ENCODE assay signal across 14 mouse cellular contexts in genomic region chr12:113138291-113138690, GRCm38 (mm10). TPM values are rescaled to one million over a fixed set of nuclear protein-coding genes. Genes with fewer than 3 reads are reported as not detected.
DNase-seq lines count a peak whose midpoint lies in the region; ATAC-seq lines count a peak whose summit lies in the region.
"Had no signal": no experiment of that assay in that cellular context is flagged by ENCODE, and none has a peak within 500 bp of the region (broad histone marks: within the 10 kb centered on the region; RNA-seq: fewer than 3 reads in every experiment).

No protein-coding gene starts in this region.

- no peaks in the 10 kb centered on the region for H3K9me3 ChIP-seq in heart, embryonic 10.5 days
- H3K9me3 ChIP-seq in lung, embryonic 15.5 days, result no peaks in the 10 kb centered on the region
- H3K9me3 ChIP-seq in heart, embryonic 14.5 days (ENCODE audit: control insufficient read depth, low read length), result no peaks in the 10 kb centered on the region
- H3K9me3 ChIP-seq in midbrain, embryonic 14.5 days (ENCODE audit: control insufficient read depth, low read length), result no peaks in the 10 kb centered on the region
- H3K9me3 ChIP-seq: embryonic facial prominence, embryonic 12.5 days; kidney, embryonic 15.5 days had no signal

- no peak overlapping the region for H3K9ac ChIP-seq in lung, embryonic 15.5 days
- peak overlapping the region; percentile 99 for H3K9ac ChIP-seq in heart, embryonic 14.5 days (ENCODE audit: low read length)
- no peak overlapping the region for H3K9ac ChIP-seq in midbrain, embryonic 14.5 days (replicated peaks; ENCODE audit: low read length)
- H3K9ac ChIP-seq: embryonic facial prominence, embryonic 12.5 days; kidney, embryonic 15.5 days had no signal

- H3K4me1 ChIP-seq in heart, embryonic 10.5 days, result peaks cover 90% of the 10 kb centered on the region
- peaks cover 60% of the 10 kb centered on the region for H3K4me1 ChIP-seq in lung, embryonic 15.5 days
- H3K4me1 ChIP-seq in heart, embryonic 14.5 days (ENCODE audit: control insufficient read depth in 2 of 2, insufficient read depth in 2 of 2, low read length in 2 of 2), result peaks cover 66 to 71% of the 10 kb centered on the region in 2 experiments
- peaks cover 37% of the 10 kb centered on the region for H3K4me1 ChIP-seq in midbrain, embryonic 14.5 days (ENCODE audit: control insufficient read depth, insufficient read depth, low read length)

- no peaks in the 10 kb centered on the region for H3K27me3 ChIP-seq in heart, embryonic 10.5 days (ENCODE audit: insufficient read depth, poor library complexity, severe bottlenecking)
- H3K27me3 ChIP-seq in lung, embryonic 15.5 days, result no peaks in the 10 kb centered on the region
- no peaks in the 10 kb centered on the region for H3K27me3 ChIP-seq in heart, embryonic 14.5 days (ENCODE audit: control insufficient read depth, insufficient read depth, low read length)
- H3K27me3 ChIP-seq in midbrain, embryonic 14.5 days (ENCODE audit: control insufficient read depth, insufficient read depth, low read length), result no peaks in the 10 kb centered on the region
- H3K27me3 ChIP-seq: kidney, embryonic 15.5 days had no signal

- peak overlapping the region; percentile 91 for H3K27ac ChIP-seq in heart, embryonic 10.5 days
- H3K27ac ChIP-seq in lung, embryonic 15.5 days, result peak overlapping the region; percentile 94
- peak overlapping the region; percentile 86 to 99 for H3K27ac ChIP-seq in heart, embryonic 14.5 days (replicated peaks in 1 of 2; ENCODE audit: control insufficient read depth in 1 of 2, insufficient read depth in 1 of 2, low read depth in 2 of 2, low read length in 2 of 2)
- H3K27ac ChIP-seq in midbrain, embryonic 14.5 days (replicated peaks; ENCODE audit: low read depth, low read length), result 0 out of 2 replicates have a peak overlapping the region, but pooled peaks have one; percentile 84
- H3K27ac ChIP-seq: embryonic facial prominence, embryonic 12.5 days; kidney, embryonic 15.5 days had no signal

- 46% methylated on average over 6 of the region's 6 CpGs for whole genome bisulfite sequencing in heart, embryonic 10.5 days
- WGBS in lung, embryonic 15.5 days, result 72% methylated on average over 6 of the region's 6 CpGs
- WGBS in heart, embryonic 14.5 days, result 33% methylated on average over 6 of the region's 6 CpGs
- WGBS in midbrain, embryonic 14.5 days, result 76% methylated on average over 6 of the region's 6 CpGs

- no peak for DNase-seq in heart, embryonic 10.5 days (ENCODE audit: low spot score)
- no peak for DNase-seq in heart, postnatal 4 days
- no peak for DNase-seq in lung, adult 18-20 months
- no peak for DNase-seq in midbrain, embryonic 14.5 days
- no peak for DNase-seq in spleen, adult 12 weeks (ENCODE audit: low spot score)
- DNase-seq: adrenal gland, postnatal 36 days; gastrocnemius, postnatal 25 days; liver; lung, postnatal 14 days had no signal

- no peak for ATAC-seq in lung, embryonic 15.5 days (ENCODE audit: borderline replicate concordance, extremely low read depth, low FRiP score, low TSS enrichment)
- ATAC-seq in heart, embryonic 14.5 days (ENCODE audit: insufficient number of reproducible peaks, insufficient read depth, low FRiP score, low read depth), result no peak
- ATAC-seq in midbrain, embryonic 14.5 days (ENCODE audit: low FRiP score, low TSS enrichment), result no peak
- ATAC-seq: inflammation-experienced regulatory T-cells, adult 6 months had no signal

- no peak overlapping the region for H3K4me2 ChIP-seq in lung, embryonic 15.5 days
- H3K4me2 ChIP-seq in heart, embryonic 14.5 days (ENCODE audit: low read length), result peak overlapping the region; percentile 96
- H3K4me2 ChIP-seq in midbrain, embryonic 14.5 days (ENCODE audit: low read length), result no peak overlapping the region
- H3K4me2 ChIP-seq: embryonic facial prominence, embryonic 12.5 days; kidney, embryonic 15.5 days had no signal

- H3K4me3 ChIP-seq in heart, embryonic 10.5 days, result 0 out of 2 replicates have a peak overlapping the region, but pooled peaks have one; percentile 82
- no peak overlapping the region for H3K4me3 ChIP-seq in lung, embryonic 15.5 days
- H3K4me3 ChIP-seq in heart, embryonic 14.5 days (ENCODE audit: control insufficient read depth in 1 of 2, insufficient read depth in 1 of 2, low read depth in 1 of 2, low read length in 2 of 2), result no peak overlapping the region
- no peak overlapping the region for H3K4me3 ChIP-seq in midbrain, embryonic 14.5 days (replicated peaks; ENCODE audit: low read depth, low read length)
- H3K4me3 ChIP-seq: embryonic facial prominence, embryonic 12.5 days; kidney, embryonic 15.5 days had no signal

- H3K36me3 ChIP-seq in heart, embryonic 10.5 days, result peaks cover 55% of the 10 kb centered on the region
- peaks cover 49% of the 10 kb centered on the region for H3K36me3 ChIP-seq in lung, embryonic 15.5 days
- H3K36me3 ChIP-seq in heart, embryonic 14.5 days (ENCODE audit: control insufficient read depth, insufficient read depth, low read length), result peaks cover 66% of the 10 kb centered on the region
- H3K36me3 ChIP-seq in midbrain, embryonic 14.5 days (ENCODE audit: control insufficient read depth, insufficient read depth, low read length), result peaks cover 56% of the 10 kb centered on the region

RNA-seq across cellular contexts. Expression of gene Crip2, which starts 1.7 kb away (rescaled TPM):
- 956 and 1,505 TPM in 2 replicates for polyA plus RNA-seq in heart, embryonic 10.5 days (2016; fragmentation: Nextera tagmentation; extraction: Ambion mirVana)
- total RNA-seq in heart, postnatal 4 days (2021), result 1,000 to 10,000 TPM; 1,189 to 1,285 TPM
- 436 and 471 TPM in 2 replicates for polyA plus RNA-seq in lung, embryonic 15.5 days (2015; fragmentation: Nextera tagmentation; extraction: Ambion mirVana)
- polyA plus RNA-seq in heart, embryonic 14.5 days (2014; fragmentation: Nextera tagmentation; extraction: Ambion mirVana), result 1,706 and 1,786 TPM in 2 replicates
- 297 and 329 TPM in 2 replicates for polyA plus RNA-seq in midbrain, embryonic 14.5 days (2014; fragmentation: Nextera tagmentation; extraction: Ambion mirVana)

RNA-seq across cellular contexts. Expression of gene Crip1, which starts 7.8 kb away (rescaled TPM):
- 511 and 613 TPM in 2 replicates for polyA plus RNA-seq in heart, embryonic 10.5 days (2016; fragmentation: Nextera tagmentation; extraction: Ambion mirVana)
- total RNA-seq in heart, postnatal 4 days (2021), result 100 to 1,000 TPM; 301 to 312 TPM
- 414 and 454 TPM in 2 replicates for polyA plus RNA-seq in lung, embryonic 15.5 days (2015; fragmentation: Nextera tagmentation; extraction: Ambion mirVana)
- 586 and 589 TPM in 2 replicates for polyA plus RNA-seq in heart, embryonic 14.5 days (2014; fragmentation: Nextera tagmentation; extraction: Ambion mirVana)
- 16.5 and 26.8 TPM in 2 replicates for polyA plus RNA-seq in midbrain, embryonic 14.5 days (2014; fragmentation: Nextera tagmentation; extraction: Ambion mirVana)

RNA-seq across cellular contexts. Expression of gene Tedc1, which starts 17.9 kb away (rescaled TPM):
- 32.7 and 33.5 TPM in 2 replicates for polyA plus RNA-seq in heart, embryonic 10.5 days (2016; fragmentation: Nextera tagmentation; extraction: Ambion mirVana)
- total RNA-seq in heart, postnatal 4 days (2021), result 10 to 100 TPM in 1 of 2 experiments, 1 to 10 TPM in 1; 9.4 to 10.3 TPM
- 38.4 and 38.6 TPM in 2 replicates for polyA plus RNA-seq in lung, embryonic 15.5 days (2015; fragmentation: Nextera tagmentation; extraction: Ambion mirVana)
- polyA plus RNA-seq in heart, embryonic 14.5 days (2014; fragmentation: Nextera tagmentation; extraction: Ambion mirVana), result 13.3 and 17.5 TPM in 2 replicates
- polyA plus RNA-seq in midbrain, embryonic 14.5 days (2014; fragmentation: Nextera tagmentation; extraction: Ambion mirVana), result 11.9 and 14.1 TPM in 2 replicates

RNA-seq across cellular contexts. Expression of gene Mta1, which starts 40.2 kb away (rescaled TPM):
- 12.0 and 17.5 TPM in 2 replicates for polyA plus RNA-seq in heart, embryonic 10.5 days (2016; fragmentation: Nextera tagmentation; extraction: Ambion mirVana)
- 10 to 100 TPM; 55.2 to 61.3 TPM for total RNA-seq in heart, postnatal 4 days (2021)
- polyA plus RNA-seq in lung, embryonic 15.5 days (2015; fragmentation: Nextera tagmentation; extraction: Ambion mirVana), result 13.5 and 14.7 TPM in 2 replicates
- 14.6 and 15.5 TPM in 2 replicates for polyA plus RNA-seq in heart, embryonic 14.5 days (2014; fragmentation: Nextera tagmentation; extraction: Ambion mirVana)
- 20.8 and 22.0 TPM in 2 replicates for polyA plus RNA-seq in midbrain, embryonic 14.5 days (2014; fragmentation: Nextera tagmentation; extraction: Ambion mirVana)

RNA-seq across cellular contexts. Expression of gene Tmem121, which starts 47.4 kb away (rescaled TPM):
- 2.6 and 6.1 TPM in 2 replicates for polyA plus RNA-seq in heart, embryonic 10.5 days (2016; fragmentation: Nextera tagmentation; extraction: Ambion mirVana)
- total RNA-seq in heart, postnatal 4 days (2021), result 1 to 10 TPM; 1.4 to 1.5 TPM
- 8.2 and 9.0 TPM in 2 replicates for polyA plus RNA-seq in lung, embryonic 15.5 days (2015; fragmentation: Nextera tagmentation; extraction: Ambion mirVana)
- 1.1 and 1.2 TPM in 2 replicates for polyA plus RNA-seq in heart, embryonic 14.5 days (2014; fragmentation: Nextera tagmentation; extraction: Ambion mirVana)
- 24.5 and 61.9 TPM in 2 replicates for polyA plus RNA-seq in midbrain, embryonic 14.5 days (2014; fragmentation: Nextera tagmentation; extraction: Ambion mirVana)

Comparison
In these comparisons a context has a peak if more than half of its experiments do, and no peak if none do; other contexts are left out.
1. RNA of gene Crip1, which starts 7.8 kb away (polyA plus RNA-seq): 586 to 589 TPM in heart, embryonic 14.5 days, 511 to 613 TPM in heart, embryonic 10.5 days and 414 to 454 TPM in lung, embryonic 15.5 days; 16.5 to 26.8 TPM in midbrain, embryonic 14.5 days; every median in the first group is over 10 times any median in the second.
2. Peak in every context shown above with its lines, with median percentiles within 50 percentile points of each other: H3K27ac ChIP-seq.